Mouse (Mus musculus) testis, adult 2 months (tissue): ENCODE results near the gene Apip.

Source experiments
- CTCF ChIP-seq: fragments of 200-500 bp; IDR thresholded peaks from 2 replicates; pipeline ENCODE4 v1.5.1; 2012; ENCODE audit warnings: low read depth, mild to moderate bottlenecking, inconsistent platforms, low read length, moderate library complexity; ENCODE audit not compliant: control insufficient read depth, insufficient read depth, insufficient replicate concordance
- POLR2A ChIP-seq: fragments of 200-500 bp; IDR thresholded peaks from 2 replicates; pipeline ENCODE4 v1.6.1; 2012; ENCODE audit warnings: low read depth, mild to moderate bottlenecking, inconsistent platforms, low read length, moderate library complexity; ENCODE audit not compliant: control insufficient read depth

GRCm38 (mm10) chr2:103058266-103058665 is 15.2 kb upstream of the Apip start:
- TF ChIP-seq POLR2A (no peak), CTCF (no peak)
